Mouse (Mus musculus) megakaryocyte, embryonic 14.5 days (primary cell): ENCODE results near the gene Mtss1l.

Source experiments
- FLI1 ChIP-seq: IDR thresholded peaks from 2 replicates; pipeline ENCODE4 v1.6.1; 2012; ENCODE audit warnings: low read length, inconsistent platforms, mixed read lengths
- GATA1 ChIP-seq: IDR thresholded peaks from 3 replicates; pipeline ENCODE4 v1.6.1; 2012; ENCODE audit warnings: mixed read lengths, low read length, inconsistent platforms, borderline replicate concordance

GRCm38 (mm10) chr8:110695431-110695830 lies 25.8 kb upstream of the Mtss1l start:
- TF ChIP-seq GATA1, result no peak
- TF ChIP-seq FLI1, result no peak
